Mouse (Mus musculus) cerebellum, adult 8-10 months (tissue): ENCODE data around the gene Tnni2.

Source experiments
- DNase-seq: peaks from one replicate; pipeline ENCODE4 v3.0.0; 2022

Gene Tnni2

DNA sequence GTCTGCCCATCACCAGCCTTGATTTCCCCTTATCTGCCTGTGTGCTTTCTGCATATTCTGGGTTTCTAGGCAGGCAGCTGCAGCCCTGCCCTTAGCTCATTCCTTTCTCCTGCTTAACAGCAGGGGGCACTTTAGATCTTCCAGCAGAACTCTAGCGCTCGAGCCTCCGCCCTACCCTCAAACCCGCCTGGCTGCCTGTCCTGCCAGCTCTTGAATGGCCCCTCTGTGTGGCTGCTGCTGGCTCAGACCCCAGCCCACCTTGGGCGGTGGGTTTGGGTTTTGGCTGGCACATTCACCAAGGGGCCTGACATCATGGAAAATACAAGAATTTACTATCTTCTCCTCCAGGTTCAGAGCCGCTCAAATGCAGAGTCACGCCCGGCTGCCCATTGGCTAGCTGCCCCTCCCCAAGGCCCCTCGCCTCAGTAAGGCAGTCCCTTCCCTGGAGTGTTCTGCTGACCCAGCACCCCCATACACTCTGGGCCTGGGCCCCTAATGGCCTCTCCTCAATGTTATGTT is 45.8 kb downstream of the Tnni2 start:
- no peak for DNase-seq

DNA sequence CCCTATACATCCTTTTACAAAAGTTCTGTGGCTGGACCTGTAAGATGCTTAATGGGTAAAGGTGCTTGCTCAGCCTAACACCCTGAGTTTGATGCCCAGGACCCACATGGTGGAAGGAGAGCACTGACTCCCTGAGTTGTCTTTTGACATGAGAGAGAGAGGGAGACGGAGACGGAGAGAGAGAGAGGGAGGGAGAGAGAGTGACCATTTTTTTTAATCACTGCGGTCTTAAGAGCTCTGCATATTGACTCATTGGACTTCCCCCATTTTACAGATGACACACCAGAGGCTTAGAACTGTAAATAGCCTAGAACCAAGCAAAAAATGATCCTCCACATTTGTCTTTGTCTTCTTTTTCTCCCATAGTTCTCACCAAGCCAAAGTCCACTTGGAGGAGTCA is 46.4 kb downstream of the Tnni2 start:
- DNase-seq, result no peak

DNA sequence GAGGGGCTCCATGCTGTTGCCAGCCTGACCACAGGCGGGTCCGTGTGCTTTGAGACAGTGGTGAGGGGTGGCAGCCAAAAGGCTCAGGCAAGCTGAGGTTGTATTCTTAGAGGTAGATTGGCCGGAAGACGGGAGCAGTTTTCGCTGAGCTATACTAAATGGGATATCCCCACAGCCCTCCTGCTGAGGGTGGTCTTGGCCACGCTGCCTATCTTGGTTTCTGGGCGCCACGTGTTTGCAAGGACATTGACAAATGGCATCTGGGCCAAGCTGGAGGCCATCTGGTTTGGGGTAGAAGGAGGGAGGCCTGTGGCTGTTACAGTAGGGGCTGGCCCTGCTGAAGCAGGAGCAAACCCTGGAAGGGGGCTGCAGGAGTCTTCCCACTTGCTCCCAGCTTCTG is 51.9 kb downstream of the Tnni2 start:
- no peak for DNase-seq
